Mouse (Mus musculus) megakaryocyte, embryonic 14.5 days (primary cell): ENCODE measurements around the gene Inppl1.

Experiments used
- FLI1 ChIP-seq: IDR thresholded peaks from 2 replicates; pipeline ENCODE4 v1.6.1; 2012; ENCODE audit warnings: low read length, inconsistent platforms, mixed read lengths
- GATA1 ChIP-seq: IDR thresholded peaks from 3 replicates; pipeline ENCODE4 v1.6.1; 2012; ENCODE audit warnings: mixed read lengths, low read length, inconsistent platforms, borderline replicate concordance

DNA sequence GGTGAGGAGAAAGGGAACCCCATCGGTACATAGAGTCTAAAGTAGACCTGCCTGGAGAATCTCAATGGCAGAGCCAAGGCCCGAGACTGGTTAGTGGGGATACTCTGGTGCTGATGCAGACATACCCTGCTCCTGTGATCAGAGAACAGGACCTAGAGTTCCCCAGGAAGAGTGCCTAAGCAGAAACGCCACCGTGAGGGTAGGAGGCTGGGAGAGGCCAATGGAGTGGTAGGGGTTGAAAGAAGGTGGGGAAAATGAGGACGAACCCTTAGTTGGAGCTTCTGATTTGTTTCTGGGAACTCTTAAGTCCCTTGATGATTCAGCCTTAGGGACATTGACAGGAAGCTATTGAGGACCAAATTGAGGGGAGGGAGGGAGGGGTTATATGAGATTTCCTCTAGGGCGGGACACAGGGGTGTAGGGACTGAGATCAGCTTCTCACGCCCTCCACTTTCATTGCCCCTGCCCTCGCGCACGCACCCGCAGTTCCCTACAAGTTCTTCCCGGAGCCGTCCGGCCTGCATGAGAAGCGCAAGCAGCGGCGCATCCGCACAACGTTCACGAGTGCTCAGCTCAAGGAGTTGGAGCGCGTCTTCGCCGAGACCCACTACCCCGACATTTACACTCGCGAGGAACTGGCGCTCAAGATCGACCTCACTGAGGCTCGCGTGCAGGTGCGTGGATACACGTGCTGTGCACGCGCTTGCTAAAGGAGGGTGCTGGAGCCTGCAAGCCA, 17.6 kb downstream of the Inppl1 start:
- TF ChIP-seq FLI1 = no peak
- no peak for TF ChIP-seq GATA1
